Mouse (Mus musculus) E14TG2a.4 (cell line): ENCODE data around the gene Wdr45b.

Source experiments
- CTCF ChIP-seq: conservative IDR thresholded peaks from 2 replicates; pipeline ENCODE4 v1.5.1; 2014; ENCODE audit warnings: low read length
- POU5F1 ChIP-seq: IDR thresholded peaks from 2 replicates; pipeline ENCODE4 v1.6.1; 2014; ENCODE audit warnings: low read length, borderline replicate concordance

DNA sequence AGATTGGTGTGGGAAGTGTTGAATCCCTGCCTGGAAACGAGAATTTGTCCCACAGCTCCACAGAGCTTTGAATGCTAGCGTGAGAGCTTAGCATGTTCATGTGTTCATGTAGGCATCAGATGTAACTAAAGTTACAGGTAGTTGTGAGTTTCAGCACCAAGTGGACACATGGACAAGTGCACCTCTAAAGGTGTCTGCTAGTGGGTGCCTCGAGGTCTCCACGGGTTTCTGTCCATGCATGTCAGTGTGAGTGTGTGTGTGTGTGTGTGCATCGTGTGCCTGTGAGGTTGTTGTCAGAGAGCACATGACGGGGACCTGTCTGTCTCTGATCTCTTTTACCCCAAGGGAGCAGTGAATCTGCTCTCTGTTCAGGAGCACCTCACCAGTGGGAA is 34.3 kb upstream of the Wdr45b start:
- TF ChIP-seq CTCF (no peak), POU5F1 (no peak)
